Comparison of ENCODE assay signal across 16 mouse cellular contexts in genomic region chr4:55354038-55354437, GRCm38 (mm10).
"Had no signal": no experiment of that assay in that cellular context is flagged by ENCODE, and none has a peak within 500 bp of the region (broad histone marks: within the 10 kb centered on the region; RNA-seq: fewer than 3 reads in every experiment).

No protein-coding gene starts in this region.

- H3K27ac ChIP-seq: kidney, postnatal 0 days; limb, embryonic 12.5 days; liver, embryonic 15.5 days; macrophage; midbrain, embryonic 15.5 days; neural tube, embryonic 12.5 days; stomach, postnatal 0 days had no signal

- ATAC-seq: intestine, postnatal 0 days; midbrain, embryonic 15.5 days had no signal

- H3K4me2 ChIP-seq: limb, embryonic 12.5 days; liver, embryonic 15.5 days; midbrain, embryonic 11.5 days; midbrain, embryonic 15.5 days; neural tube, embryonic 12.5 days had no signal

- H3K9ac ChIP-seq: limb, embryonic 12.5 days; liver, embryonic 15.5 days; midbrain, embryonic 15.5 days; neural tube, embryonic 12.5 days had no signal

- H3K9me3 ChIP-seq: limb, embryonic 12.5 days; liver, embryonic 15.5 days; megakaryocyte, embryonic 14.5 days; midbrain, embryonic 15.5 days; neural tube, embryonic 12.5 days had no signal

- H3K36me3 ChIP-seq: midbrain, embryonic 15.5 days had no signal

- H3K27me3 ChIP-seq: limb, embryonic 12.5 days; liver, embryonic 15.5 days; megakaryocyte, embryonic 14.5 days; midbrain, embryonic 15.5 days; neural tube, embryonic 12.5 days had no signal

- H3K4me3 ChIP-seq: limb, embryonic 12.5 days; liver, embryonic 15.5 days; megakaryocyte, embryonic 14.5 days; midbrain, embryonic 15.5 days; neural tube, embryonic 12.5 days had no signal

- DNase-seq: kidney, adult 9 months; kidney, postnatal 36 days; layer of hippocampus, adult 9-11 months; layer of hippocampus, postnatal 36 days; thymus, adult 18-20 months; thymus, postnatal 14 days had no signal
